Mouse (Mus musculus): ENCODE results near the gene Kcnj6. TPM values are rescaled to one million over a fixed set of nuclear protein-coding genes. Genes with fewer than 3 reads are reported as not detected.

Gene Kcnj6
- polyA plus RNA-seq, 1 experiment from 2014 or later = 0.08 TPM

GRCm38 (mm10) chr16:94701141-94701540, 296.4 kb downstream of the Kcnj6 start:
- H3K4me1 ChIP-seq (replicated peaks; ENCODE audit: control insufficient read depth, insufficient read depth, low read length) = no peaks in the 10 kb centered on the region
- DNase-seq (ENCODE audit: low spot score) (no peak), ATAC-seq (replicated peaks; ENCODE audit: low FRiP score, low TSS enrichment, low read depth) (no peak)
- no peak overlapping the region for H3K4me2 ChIP-seq (ENCODE audit: low read length)
- H3K9ac ChIP-seq (ENCODE audit: low read length) = no peak overlapping the region
- no peak overlapping the region for H3K4me3 ChIP-seq (ENCODE audit: low read depth, low read length)
- 81% methylated on average over 4 of the region's 4 CpGs for WGBS
- H3K27me3 ChIP-seq (replicated peaks; ENCODE audit: control insufficient read depth, insufficient read depth, low read length) = no peaks in the 10 kb centered on the region
- H3K36me3 ChIP-seq (ENCODE audit: control insufficient read depth, insufficient read depth, low read length) = 0 out of 2 replicates have a peak, but pooled peaks cover 2% of the 10 kb centered on the region
- H3K9me3 ChIP-seq (ENCODE audit: control insufficient read depth, low read length) = no peaks in the 10 kb centered on the region
- no peak overlapping the region for H3K27ac ChIP-seq (ENCODE audit: low read depth)

Small RNA genes lying within 50 kb of the gene (microRNA-seq; reads per million reads assigned to microRNA genes)
- gene Gm22745 = not detected

Measured in intestine, embryonic 14.5 days (tissue).